Mouse (Mus musculus): ENCODE measurements at regions not wholly inside any gene's neighbourhood (a gene's known extent, or its start where the extent isn't known, plus 50 kb on each side); places are given as distances from the start of the nearest gene placed in this dataset.
"Not testable (repeated sequence)": the region's sequence is repeated elsewhere in the genome, so short reads cannot be mapped to it uniquely, and the experiment has no call there.

DNA sequence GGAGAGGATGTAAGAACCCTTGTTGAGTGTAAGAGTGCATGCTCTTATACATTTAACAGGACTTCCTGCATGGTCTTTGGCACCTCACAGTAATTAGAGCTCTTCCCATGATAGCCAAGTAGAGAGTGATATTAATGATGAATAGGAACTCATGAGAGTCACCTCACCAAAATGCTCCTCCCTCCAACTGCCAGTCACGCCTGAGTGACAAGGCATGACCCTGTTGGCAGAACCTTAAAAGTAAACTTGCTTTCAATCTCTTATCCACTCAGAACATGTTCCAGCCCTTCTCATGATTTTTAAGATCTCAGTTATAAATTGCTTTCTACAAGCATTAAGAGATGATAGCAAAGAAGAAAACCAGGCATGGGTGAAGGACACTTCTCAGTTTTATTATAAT is 291.8 kb downstream of the Tox3 start:
- Histone ChIP-seq H3K27ac (replicated peaks; ENCODE audit: low read depth, low read length) (no peak overlapping the region), H3K27me3 (ENCODE audit: control insufficient read depth, insufficient read depth, low read length) (no peaks in the 10 kb centered on the region), H3K9ac (replicated peaks; ENCODE audit: low read length) (no peak overlapping the region), H3K9me3 (replicated peaks; ENCODE audit: control insufficient read depth, low read length) (no peaks in the 10 kb centered on the region), H3K4me3 (ENCODE audit: low read depth, low read length) (no peak overlapping the region), H3K36me3 (replicated peaks; ENCODE audit: control insufficient read depth, insufficient read depth, low read depth, low read length) (no peaks in the 10 kb centered on the region), H3K4me2 (ENCODE audit: low read depth, low read length) (no peak overlapping the region), H3K4me1 (ENCODE audit: control insufficient read depth, insufficient read depth, low read length) (no peaks in the 10 kb centered on the region)
- WGBS: 89% methylated on average over 1 of the region's 1 CpGs
- no peak for ATAC-seq (replicated peaks; ENCODE audit: insufficient number of reproducible peaks, low FRiP score, low TSS enrichment, low read depth)
- no peak for DNase-seq (ENCODE audit: low spot score)

DNA sequence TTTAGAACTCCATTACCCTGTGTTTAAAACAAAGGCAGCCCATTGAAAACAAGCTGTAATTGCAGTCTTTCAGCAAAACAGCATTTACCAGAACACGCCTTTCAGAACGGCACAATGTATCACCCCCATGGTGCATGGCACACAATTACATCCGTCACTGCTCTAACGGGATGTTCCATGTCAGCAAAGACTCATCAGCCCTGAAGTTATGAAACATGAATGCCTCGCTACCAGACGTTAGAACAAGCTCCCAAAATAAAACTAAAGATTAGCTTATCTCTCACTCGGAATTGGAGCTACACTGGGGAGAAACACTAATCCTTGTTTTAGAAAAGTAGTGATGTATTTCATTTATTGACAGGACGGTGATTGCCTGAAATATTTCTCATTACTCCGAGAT is 301.4 kb downstream of the Tox3 start:
- 69% methylated on average over 9 of the region's 9 CpGs for WGBS
- no peak for DNase-seq (ENCODE audit: low spot score)

DNA sequence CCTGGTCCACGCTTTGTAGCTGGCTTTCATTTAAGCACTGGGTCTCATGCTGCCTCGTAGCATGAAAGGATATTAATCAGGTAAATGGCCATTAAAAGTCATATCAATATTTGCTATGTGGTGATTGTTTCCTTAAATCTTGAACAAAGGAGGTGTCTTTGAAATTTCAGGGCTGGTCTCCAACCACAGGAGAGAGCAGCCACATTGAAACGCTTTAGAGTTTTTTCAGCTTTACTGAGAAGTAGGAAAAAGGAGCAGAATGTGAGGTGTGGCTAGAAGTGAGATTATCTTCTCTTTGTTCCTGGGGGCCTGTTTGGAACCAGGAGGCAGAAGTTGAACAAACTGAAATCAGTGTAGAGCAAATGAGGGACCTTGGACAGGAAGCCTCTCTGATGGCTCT is 311.7 kb downstream of the Tox3 start:
- Histone ChIP-seq H3K27ac (replicated peaks; ENCODE audit: low read depth, low read length) (no peak overlapping the region), H3K4me1 (ENCODE audit: control insufficient read depth, insufficient read depth, low read length) (no peaks in the 10 kb centered on the region), H3K9ac (replicated peaks; ENCODE audit: low read length) (no peak overlapping the region), H3K9me3 (replicated peaks; ENCODE audit: control insufficient read depth, low read length) (no peaks in the 10 kb centered on the region), H3K36me3 (replicated peaks; ENCODE audit: control insufficient read depth, insufficient read depth, low read depth, low read length) (no peaks in the 10 kb centered on the region), H3K27me3 (ENCODE audit: control insufficient read depth, insufficient read depth, low read length) (no peaks in the 10 kb centered on the region), H3K4me2 (ENCODE audit: low read depth, low read length) (no peak overlapping the region), H3K4me3 (ENCODE audit: low read depth, low read length) (no peak overlapping the region)
- DNase-seq (ENCODE audit: low spot score) (no peak), ATAC-seq (replicated peaks; ENCODE audit: insufficient number of reproducible peaks, low FRiP score, low TSS enrichment, low read depth) (no peak)
- 68% methylated on average over 3 of the region's 3 CpGs for WGBS

More for the DNA sequence above, 301.4 kb downstream of the Tox3 start:
- no peak overlapping the region for H3K4me2 ChIP-seq (ENCODE audit: low read depth, low read length)
- H3K9ac ChIP-seq (replicated peaks; ENCODE audit: low read length): no peak overlapping the region
- no peaks in the 10 kb centered on the region for H3K27me3 ChIP-seq (ENCODE audit: control insufficient read depth, insufficient read depth, low read length)
- no peak overlapping the region for H3K4me3 ChIP-seq (ENCODE audit: low read depth, low read length)
- no peaks in the 10 kb centered on the region for H3K4me1 ChIP-seq (ENCODE audit: control insufficient read depth, insufficient read depth, low read length)
- H3K9me3 ChIP-seq (replicated peaks; ENCODE audit: control insufficient read depth, low read length): no peaks in the 10 kb centered on the region
- H3K27ac ChIP-seq (replicated peaks; ENCODE audit: low read depth, low read length): no peak overlapping the region
- no peaks in the 10 kb centered on the region for H3K36me3 ChIP-seq (replicated peaks; ENCODE audit: control insufficient read depth, insufficient read depth, low read depth, low read length)
- no peak for ATAC-seq (replicated peaks; ENCODE audit: insufficient number of reproducible peaks, low FRiP score, low TSS enrichment, low read depth)

DNA sequence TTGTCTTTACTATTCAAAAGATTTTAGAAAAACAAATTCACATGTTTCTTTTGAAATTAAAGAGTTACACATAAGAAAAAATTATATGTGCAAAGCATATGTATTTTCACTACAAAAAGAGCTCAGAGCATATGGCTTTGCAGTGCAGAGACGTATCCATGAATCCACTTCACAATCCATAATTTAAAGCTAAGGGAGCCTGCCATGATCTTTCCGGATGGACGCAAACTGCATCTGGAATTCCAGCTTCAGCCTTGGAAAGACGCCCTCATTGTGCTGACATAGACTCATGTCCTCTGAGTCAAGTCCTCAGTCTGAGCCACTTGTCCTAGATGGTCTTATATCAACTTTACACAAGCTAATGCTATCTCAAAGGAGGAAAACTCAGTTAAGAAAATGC is 315.6 kb downstream of the Tox3 start:
- DNase-seq (ENCODE audit: low spot score): no peak
- Histone ChIP-seq H3K4me3 (ENCODE audit: low read depth, low read length) (no peak overlapping the region), H3K9me3 (replicated peaks; ENCODE audit: control insufficient read depth, low read length) (no peaks in the 10 kb centered on the region), H3K9ac (replicated peaks; ENCODE audit: low read length) (no peak overlapping the region), H3K36me3 (replicated peaks; ENCODE audit: control insufficient read depth, insufficient read depth, low read depth, low read length) (no peaks in the 10 kb centered on the region), H3K4me2 (ENCODE audit: low read depth, low read length) (no peak overlapping the region), H3K4me1 (ENCODE audit: control insufficient read depth, insufficient read depth, low read length) (no peaks in the 10 kb centered on the region), H3K27me3 (ENCODE audit: control insufficient read depth, insufficient read depth, low read length) (no peaks in the 10 kb centered on the region), H3K27ac (replicated peaks; ENCODE audit: low read depth, low read length) (no peak overlapping the region)
- WGBS: 94% methylated on average over 4 of the region's 4 CpGs
- ATAC-seq (replicated peaks; ENCODE audit: insufficient number of reproducible peaks, low FRiP score, low TSS enrichment, low read depth): no peak

DNA sequence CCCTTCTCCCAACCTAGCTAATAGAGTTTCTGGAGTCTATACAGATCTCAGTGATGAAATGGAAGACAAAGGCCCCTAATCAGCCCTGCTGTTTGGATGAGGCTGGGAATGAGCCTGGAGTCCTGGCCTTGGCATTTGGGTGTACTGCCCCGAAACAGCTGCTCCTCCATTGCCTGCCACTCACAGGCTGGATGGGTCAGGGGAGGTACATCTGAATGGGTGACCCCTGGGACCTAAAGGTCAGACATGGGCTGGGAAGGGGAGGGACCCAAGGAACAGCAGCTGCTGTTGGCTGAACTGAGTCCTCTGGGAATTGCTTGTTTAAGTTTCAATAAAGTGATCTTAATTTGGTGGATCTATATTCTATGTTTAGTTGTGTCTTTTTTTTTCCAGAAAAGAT is 316.9 kb downstream of the Tox3 start:
- Histone ChIP-seq H3K9me3 (replicated peaks; ENCODE audit: control insufficient read depth, low read length) (no peaks in the 10 kb centered on the region), H3K27me3 (ENCODE audit: control insufficient read depth, insufficient read depth, low read length) (no peaks in the 10 kb centered on the region), H3K4me2 (ENCODE audit: low read depth, low read length) (no peak overlapping the region), H3K36me3 (replicated peaks; ENCODE audit: control insufficient read depth, insufficient read depth, low read depth, low read length) (no peaks in the 10 kb centered on the region), H3K27ac (replicated peaks; ENCODE audit: low read depth, low read length) (no peak overlapping the region), H3K9ac (replicated peaks; ENCODE audit: low read length) (no peak overlapping the region), H3K4me1 (ENCODE audit: control insufficient read depth, insufficient read depth, low read length) (no peaks in the 10 kb centered on the region), H3K4me3 (ENCODE audit: low read depth, low read length) (no peak overlapping the region)
- no peak for DNase-seq (ENCODE audit: low spot score)
- 18% methylated on average over 1 of the region's 1 CpGs for WGBS
- ATAC-seq (replicated peaks; ENCODE audit: insufficient number of reproducible peaks, low FRiP score, low TSS enrichment, low read depth): no peak

DNA sequence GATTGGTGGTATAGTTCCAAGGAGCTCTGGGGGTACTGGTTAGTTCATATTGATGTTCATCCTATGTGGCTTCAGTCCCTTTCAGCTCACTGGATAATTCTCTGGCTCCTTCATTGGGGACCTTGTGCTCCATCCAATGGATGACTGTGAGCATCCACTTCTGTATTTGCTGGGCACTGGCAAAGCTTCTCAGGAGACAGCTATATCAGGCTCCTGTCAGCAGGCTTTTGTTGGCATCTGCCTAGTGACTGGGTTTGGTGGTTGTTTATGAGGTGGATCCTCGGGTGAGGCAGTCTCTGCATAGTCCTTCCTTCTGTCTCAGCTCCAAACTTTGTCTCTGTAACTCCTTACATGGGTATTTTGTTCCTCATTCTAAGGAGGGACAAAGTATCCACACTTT is 330.2 kb downstream of the Tox3 start:
- not testable (repeated sequence) for H3K4me2 ChIP-seq (ENCODE audit: low read depth, low read length); H3K4me3 ChIP-seq (ENCODE audit: low read depth, low read length); ATAC-seq (replicated peaks; ENCODE audit: insufficient number of reproducible peaks, low FRiP score, low TSS enrichment, low read depth); DNase-seq (ENCODE audit: low spot score); H3K4me1 ChIP-seq (ENCODE audit: control insufficient read depth, insufficient read depth, low read length); H3K9ac ChIP-seq (replicated peaks; ENCODE audit: low read length); H3K36me3 ChIP-seq (replicated peaks; ENCODE audit: control insufficient read depth, insufficient read depth, low read depth, low read length); H3K27ac ChIP-seq (replicated peaks; ENCODE audit: low read depth, low read length); H3K9me3 ChIP-seq (replicated peaks; ENCODE audit: control insufficient read depth, low read length); H3K27me3 ChIP-seq (ENCODE audit: control insufficient read depth, insufficient read depth, low read length)
- 73% methylated on average over 1 of the region's 1 CpGs for WGBS

DNA sequence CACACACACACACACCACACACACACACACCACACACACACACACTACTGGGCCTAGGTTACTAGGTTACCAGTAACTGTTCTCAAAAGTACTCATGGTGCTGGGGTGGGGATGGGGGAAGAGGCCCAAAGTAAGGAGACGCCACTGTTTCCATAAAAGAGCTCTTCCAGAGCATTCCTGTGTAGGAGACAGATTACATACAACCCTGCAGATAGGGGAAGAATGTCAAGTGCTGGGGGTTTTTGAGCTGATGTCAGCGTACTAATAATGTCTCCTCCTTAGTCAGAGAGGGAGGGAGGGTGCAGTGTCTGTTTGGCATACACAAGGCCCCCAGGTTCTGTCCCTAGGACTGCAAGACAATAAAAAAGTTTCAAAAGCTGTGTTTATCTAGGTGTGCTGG is 334.4 kb downstream of the Tox3 start:
- Histone ChIP-seq H3K9ac (replicated peaks; ENCODE audit: low read length) (no peak overlapping the region), H3K27ac (replicated peaks; ENCODE audit: low read depth, low read length) (no peak overlapping the region), H3K4me3 (ENCODE audit: low read depth, low read length) (no peak overlapping the region), H3K4me1 (ENCODE audit: control insufficient read depth, insufficient read depth, low read length) (no peaks in the 10 kb centered on the region), H3K9me3 (replicated peaks; ENCODE audit: control insufficient read depth, low read length) (no peaks in the 10 kb centered on the region), H3K27me3 (ENCODE audit: control insufficient read depth, insufficient read depth, low read length) (no peaks in the 10 kb centered on the region), H3K4me2 (ENCODE audit: low read depth, low read length) (no peak overlapping the region), H3K36me3 (replicated peaks; ENCODE audit: control insufficient read depth, insufficient read depth, low read depth, low read length) (no peaks in the 10 kb centered on the region)
- no peak for ATAC-seq (replicated peaks; ENCODE audit: insufficient number of reproducible peaks, low FRiP score, low TSS enrichment, low read depth)
- DNase-seq (ENCODE audit: low spot score): no peak
- WGBS: 77% methylated on average over 2 of the region's 2 CpGs

DNA sequence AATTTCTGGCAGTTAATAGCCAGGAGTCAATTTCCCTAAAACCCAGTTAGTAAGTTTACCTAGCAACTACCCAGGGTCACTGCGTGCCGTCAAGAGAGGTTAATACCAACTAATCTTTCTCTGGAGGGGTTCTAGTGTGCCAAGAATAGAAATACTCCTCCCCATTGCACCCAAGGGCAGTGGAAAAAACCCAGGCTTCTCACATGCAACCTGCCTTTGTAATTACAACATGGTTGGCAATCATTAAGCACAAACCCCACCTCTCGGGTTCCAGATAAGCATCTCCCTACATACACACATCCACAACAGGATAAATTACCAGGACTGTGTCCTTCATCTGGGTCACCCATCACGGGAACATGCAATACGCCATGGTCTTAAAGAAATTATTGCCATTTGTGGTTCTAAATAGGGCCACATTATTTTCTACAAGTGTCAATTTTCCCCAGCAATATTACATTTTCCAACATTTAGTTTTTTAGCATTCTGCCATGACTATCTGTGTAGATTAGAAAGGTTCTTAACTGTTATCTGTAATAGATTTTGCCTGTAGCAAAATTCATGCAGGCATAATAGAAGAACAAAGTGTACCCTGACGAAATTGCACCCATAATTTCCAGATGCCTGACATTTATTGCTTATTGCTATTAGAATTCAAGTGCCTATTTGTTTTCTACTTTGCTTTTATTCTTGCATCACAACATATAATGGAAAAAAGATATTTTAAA is 336.3 kb downstream of the Tox3 start:
- 73% methylated on average over 6 of the region's 6 CpGs for WGBS

More for the DNA sequence above, 336.3 kb downstream of the Tox3 start:
- no peak for DNase-seq (ENCODE audit: low spot score)
- no peaks in the 10 kb centered on the region for H3K36me3 ChIP-seq (replicated peaks; ENCODE audit: control insufficient read depth, insufficient read depth, low read depth, low read length)
- H3K4me2 ChIP-seq (ENCODE audit: low read depth, low read length): no peak overlapping the region
- no peak overlapping the region for H3K9ac ChIP-seq (replicated peaks; ENCODE audit: low read length)
- no peak overlapping the region for H3K27ac ChIP-seq (replicated peaks; ENCODE audit: low read depth, low read length)
- no peak for ATAC-seq (replicated peaks; ENCODE audit: insufficient number of reproducible peaks, low FRiP score, low TSS enrichment, low read depth)
- no peaks in the 10 kb centered on the region for H3K9me3 ChIP-seq (replicated peaks; ENCODE audit: control insufficient read depth, low read length)
- H3K27me3 ChIP-seq (ENCODE audit: control insufficient read depth, insufficient read depth, low read length): no peaks in the 10 kb centered on the region
- no peak overlapping the region for H3K4me3 ChIP-seq (ENCODE audit: low read depth, low read length)
- no peaks in the 10 kb centered on the region for H3K4me1 ChIP-seq (ENCODE audit: control insufficient read depth, insufficient read depth, low read length)
